Mouse (Mus musculus): ENCODE data around the gene Zfp131. TPM values are rescaled to one million over a fixed set of nuclear protein-coding genes. Genes with fewer than 3 reads are reported as not detected.

The Zfp131 gene
- polyA plus RNA-seq, 1 experiment from 2014 or later = 47.9 TPM

DNA sequence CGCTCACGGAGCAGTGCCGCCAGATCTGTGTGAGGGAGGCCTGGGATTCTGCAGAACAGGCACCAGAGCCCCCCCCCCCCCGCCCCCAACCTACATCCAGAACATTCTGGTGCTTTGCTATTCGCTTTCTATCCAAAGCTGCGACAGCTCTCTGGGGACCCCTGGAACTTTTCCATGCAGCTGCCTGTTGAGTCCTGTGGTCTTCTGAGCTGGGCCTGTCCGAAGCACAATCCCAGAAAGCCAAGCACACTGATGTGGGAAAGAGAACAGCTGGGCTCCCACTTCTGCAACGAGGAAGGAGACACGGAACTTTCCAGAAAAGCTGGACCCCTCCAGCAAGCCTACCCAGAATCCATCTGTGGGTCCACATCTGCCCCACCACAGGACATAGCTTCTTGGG, 19.3 kb upstream of the Zfp131 start:
- ATAC-seq (ENCODE audit: insufficient number of reproducible peaks, low FRiP score, low TSS enrichment, low read depth) (no peak), DNase-seq (ENCODE audit: low spot score) (no peak)
- Histone ChIP-seq H3K9me3 (ENCODE audit: control insufficient read depth, low read length) (no peaks in the 10 kb centered on the region), H3K27ac (replicated peaks; ENCODE audit: low read depth, low read length) (no peak overlapping the region), H3K4me2 (ENCODE audit: low read depth, severe bottlenecking) (no peak overlapping the region), H3K4me3 (ENCODE audit: low read depth, low read length) (no peak overlapping the region), H3K9ac (ENCODE audit: low read length) (no peak overlapping the region), H3K27me3 (ENCODE audit: control insufficient read depth, insufficient read depth, low read length) (no peaks in the 10 kb centered on the region), H3K36me3 (ENCODE audit: control insufficient read depth, insufficient read depth, low read length) (no peaks in the 10 kb centered on the region), H3K4me1 (ENCODE audit: control insufficient read depth, insufficient read depth, low read length) (no peaks in the 10 kb centered on the region)
- WGBS = 84% methylated on average over 9 of the region's 9 CpGs

DNA sequence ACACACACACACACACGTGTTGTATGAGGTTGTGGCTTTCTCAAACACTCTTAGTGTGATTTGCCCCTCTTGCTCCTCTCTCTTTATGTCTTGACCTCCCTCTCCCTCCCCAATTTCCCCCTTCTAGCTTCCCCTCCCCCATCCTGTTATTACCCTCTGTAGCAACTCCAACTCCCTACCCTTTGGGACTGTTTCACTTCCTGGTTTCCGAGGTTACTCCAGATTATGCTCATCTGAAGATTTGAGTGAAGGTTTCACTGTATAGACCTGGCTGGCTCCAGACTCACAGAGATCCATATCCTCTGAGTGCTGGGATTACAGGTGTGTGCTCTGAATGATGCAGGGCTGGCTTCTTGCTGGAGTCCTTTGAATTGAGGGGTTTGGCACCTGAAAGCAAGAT, 18.2 kb upstream of the Zfp131 start:
- DNase-seq (ENCODE audit: low spot score) (no peak), ATAC-seq (ENCODE audit: insufficient number of reproducible peaks, low FRiP score, low TSS enrichment, low read depth) (no peak)
- 76% methylated on average over 2 of the region's 2 CpGs for WGBS
- no peaks in the 10 kb centered on the region for H3K4me1 ChIP-seq (ENCODE audit: control insufficient read depth, insufficient read depth, low read length)
- H3K4me3 ChIP-seq (ENCODE audit: low read depth, low read length) = no peak overlapping the region
- no peak overlapping the region for H3K4me2 ChIP-seq (ENCODE audit: low read depth, severe bottlenecking)
- no peak overlapping the region for H3K27ac ChIP-seq (replicated peaks; ENCODE audit: low read depth, low read length)
- H3K27me3 ChIP-seq (ENCODE audit: control insufficient read depth, insufficient read depth, low read length) = no peaks in the 10 kb centered on the region
- H3K9ac ChIP-seq (ENCODE audit: low read length) = no peak overlapping the region
- no peaks in the 10 kb centered on the region for H3K9me3 ChIP-seq (ENCODE audit: control insufficient read depth, low read length)
- no peaks in the 10 kb centered on the region for H3K36me3 ChIP-seq (ENCODE audit: control insufficient read depth, insufficient read depth, low read length)

DNA sequence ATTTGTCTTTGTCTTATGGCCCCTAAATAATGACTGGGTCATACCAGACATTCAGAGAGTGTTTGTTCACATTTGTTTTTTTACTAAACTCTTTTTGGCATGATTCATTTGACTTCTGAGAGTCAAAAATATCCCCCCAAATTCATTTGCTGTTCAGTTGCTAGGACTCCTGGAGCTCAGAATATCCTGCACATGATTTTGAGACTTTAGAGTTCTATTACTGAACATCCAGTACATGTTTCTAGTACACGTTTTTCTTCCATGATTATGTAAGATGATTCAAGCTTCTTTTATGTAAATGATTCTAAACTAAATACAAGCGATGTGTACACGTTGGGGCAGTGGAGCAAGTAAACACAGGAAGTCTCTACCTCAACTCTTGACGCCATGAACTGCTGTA, 7.0 kb upstream of the Zfp131 start:
- WGBS = 74% methylated on average over 4 of the region's 4 CpGs
- Histone ChIP-seq H3K4me1 (ENCODE audit: control insufficient read depth, insufficient read depth, low read length) (no peaks in the 10 kb centered on the region), H3K36me3 (ENCODE audit: control insufficient read depth, insufficient read depth, low read length) (no peaks in the 10 kb centered on the region), H3K9ac (ENCODE audit: low read length) (no peak overlapping the region), H3K4me3 (ENCODE audit: low read depth, low read length) (no peak overlapping the region), H3K4me2 (ENCODE audit: low read depth, severe bottlenecking) (no peak overlapping the region), H3K27ac (replicated peaks; ENCODE audit: low read depth, low read length) (no peak overlapping the region), H3K27me3 (ENCODE audit: control insufficient read depth, insufficient read depth, low read length) (no peaks in the 10 kb centered on the region), H3K9me3 (ENCODE audit: control insufficient read depth, low read length) (no peaks in the 10 kb centered on the region)
- DNase-seq (ENCODE audit: low spot score) (no peak), ATAC-seq (ENCODE audit: insufficient number of reproducible peaks, low FRiP score, low TSS enrichment, low read depth) (no peak)

DNA sequence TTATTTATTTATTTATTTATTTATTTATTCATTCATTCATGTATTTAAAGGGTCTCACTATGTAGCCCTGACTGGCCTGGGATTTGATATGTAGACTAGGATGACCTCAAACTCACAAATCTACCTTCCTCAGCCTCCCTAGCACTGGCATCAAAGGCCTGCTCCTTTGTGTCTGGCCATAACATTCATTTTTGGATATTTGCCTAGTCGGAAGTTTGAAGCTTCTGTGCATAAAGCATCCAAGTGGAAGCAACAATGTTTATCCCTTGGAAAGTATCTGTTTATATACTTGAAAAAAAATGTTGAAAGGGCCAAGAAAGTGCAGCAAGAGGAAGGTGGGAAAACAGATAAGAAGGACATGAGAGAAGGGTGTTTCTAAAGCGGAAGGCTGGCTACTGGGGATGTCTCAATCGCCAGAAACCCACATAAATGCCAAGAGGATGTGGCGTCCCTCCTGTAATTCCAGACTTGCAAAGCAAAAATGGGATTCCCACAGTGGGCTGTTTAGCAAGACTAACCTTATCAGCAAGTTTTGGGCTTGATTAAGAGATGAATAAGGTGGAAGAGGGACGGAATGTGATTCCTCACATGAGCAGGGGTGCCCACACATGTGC, 2.2 kb upstream of the Zfp131 start:
- Histone ChIP-seq H3K27me3 (ENCODE audit: control insufficient read depth, insufficient read depth, low read length) (no peaks in the 10 kb centered on the region), H3K36me3 (ENCODE audit: control insufficient read depth, insufficient read depth, low read length) (0 out of 2 replicates have a peak, but pooled peaks cover 2% of the 10 kb centered on the region), H3K9me3 (ENCODE audit: control insufficient read depth, low read length) (no peaks in the 10 kb centered on the region), H3K4me2 (ENCODE audit: low read depth, severe bottlenecking) (no peak overlapping the region), H3K27ac (replicated peaks; ENCODE audit: low read depth, low read length) (no peak overlapping the region), H3K4me3 (ENCODE audit: low read depth, low read length) (no peak overlapping the region), H3K4me1 (ENCODE audit: control insufficient read depth, insufficient read depth, low read length) (0 out of 2 replicates have a peak, but pooled peaks cover 3% of the 10 kb centered on the region), H3K9ac (ENCODE audit: low read length) (no peak overlapping the region)
- no peak for ATAC-seq (ENCODE audit: insufficient number of reproducible peaks, low FRiP score, low TSS enrichment, low read depth)
- 84% methylated on average over 5 of the region's 5 CpGs for WGBS
- DNase-seq (ENCODE audit: low spot score) = no peak

DNA sequence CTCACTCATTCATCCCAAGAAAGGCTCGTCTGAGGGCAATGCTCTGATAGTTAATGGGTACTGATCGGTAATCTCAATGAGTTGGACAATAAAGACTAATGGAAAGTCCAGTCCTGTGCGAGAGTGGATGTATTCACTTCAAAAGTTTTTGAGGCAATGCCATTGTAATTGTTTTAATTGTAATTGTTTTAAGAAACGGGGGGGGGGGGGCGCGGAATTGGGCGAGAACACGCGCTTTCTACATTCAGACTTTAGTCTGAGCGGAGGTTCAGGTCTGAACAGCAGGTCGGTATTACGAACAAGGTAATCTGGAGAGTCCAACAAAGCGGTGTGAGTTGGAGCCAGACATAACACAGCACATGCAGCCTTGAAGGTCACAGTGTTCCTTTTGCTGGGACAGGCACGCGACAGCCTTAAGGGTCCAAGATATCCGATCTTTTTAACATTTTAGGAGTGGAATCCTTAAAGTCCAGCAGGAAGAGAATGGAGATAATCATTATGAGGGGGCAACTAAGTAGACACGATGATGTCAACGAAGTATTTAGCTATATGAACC, 969 bp upstream of the Zfp131 start:
- 5% methylated on average over 18 of the region's 18 CpGs for WGBS
- Histone ChIP-seq H3K4me3 (ENCODE audit: low read depth, low read length) (peak overlapping the region; percentile 80), H3K9ac (ENCODE audit: low read length) (peak overlapping the region; percentile 92), H3K27me3 (ENCODE audit: control insufficient read depth, insufficient read depth, low read length) (no peaks in the 10 kb centered on the region), H3K4me2 (ENCODE audit: low read depth, severe bottlenecking) (peak overlapping the region; percentile 72), H3K36me3 (ENCODE audit: control insufficient read depth, insufficient read depth, low read length) (0 out of 2 replicates have a peak, but pooled peaks cover 3% of the 10 kb centered on the region), H3K4me1 (ENCODE audit: control insufficient read depth, insufficient read depth, low read length) (0 out of 2 replicates have a peak, but pooled peaks cover 3% of the 10 kb centered on the region), H3K9me3 (ENCODE audit: control insufficient read depth, low read length) (no peaks in the 10 kb centered on the region), H3K27ac (replicated peaks; ENCODE audit: low read depth, low read length) (peak overlapping the region; percentile 92; the same call in 1 of the 2 replicates)
- DNase-seq (ENCODE audit: low spot score) = peak; percentile 49
- no peak for ATAC-seq (ENCODE audit: insufficient number of reproducible peaks, low FRiP score, low TSS enrichment, low read depth)

DNA sequence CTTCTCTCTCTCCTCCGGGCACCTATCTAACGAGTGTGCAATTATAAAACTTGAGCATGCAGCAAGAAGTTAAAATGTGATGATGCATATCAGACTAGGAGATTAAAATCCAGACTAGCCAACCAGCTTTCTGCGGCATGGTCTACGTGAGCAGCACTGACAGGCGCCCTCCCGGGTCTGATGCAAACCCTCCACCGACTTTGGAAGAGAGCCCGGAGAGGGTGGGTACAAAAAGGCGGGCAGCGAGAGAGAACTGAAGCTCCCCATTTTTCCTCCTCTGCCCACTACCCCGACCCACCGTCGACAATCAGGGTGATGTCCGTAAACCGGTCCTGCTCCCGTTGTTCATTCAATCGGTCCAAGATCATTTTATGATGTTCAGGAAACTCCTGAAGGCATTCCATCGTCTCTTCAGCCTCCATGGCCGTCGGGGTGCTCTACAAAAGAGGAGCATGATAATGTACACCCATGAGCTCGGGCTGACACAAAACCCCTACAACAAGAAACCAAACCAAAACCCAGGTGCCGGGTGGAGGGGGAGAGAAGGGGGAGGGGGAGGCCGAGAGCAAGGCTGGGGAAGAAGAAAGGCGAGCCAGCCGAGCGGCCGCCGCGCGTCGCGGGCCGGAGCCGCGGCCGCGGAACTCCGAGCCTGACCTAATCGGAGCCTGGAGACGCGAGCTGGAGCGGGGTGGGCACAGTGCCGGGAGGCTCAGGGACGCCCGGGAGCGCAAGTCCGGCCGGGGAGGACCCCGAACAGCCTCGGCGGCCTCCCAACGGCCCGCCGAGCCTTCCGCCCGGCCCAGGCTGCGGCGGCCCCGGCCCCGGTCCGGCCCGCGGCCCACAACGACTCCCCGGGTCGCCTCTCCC, 605 bp downstream of the Zfp131 start:
- peak; percentile 51; the same call in 1 of the 2 replicates for ATAC-seq (ENCODE audit: insufficient number of reproducible peaks, low FRiP score, low TSS enrichment, low read depth)

DNA sequence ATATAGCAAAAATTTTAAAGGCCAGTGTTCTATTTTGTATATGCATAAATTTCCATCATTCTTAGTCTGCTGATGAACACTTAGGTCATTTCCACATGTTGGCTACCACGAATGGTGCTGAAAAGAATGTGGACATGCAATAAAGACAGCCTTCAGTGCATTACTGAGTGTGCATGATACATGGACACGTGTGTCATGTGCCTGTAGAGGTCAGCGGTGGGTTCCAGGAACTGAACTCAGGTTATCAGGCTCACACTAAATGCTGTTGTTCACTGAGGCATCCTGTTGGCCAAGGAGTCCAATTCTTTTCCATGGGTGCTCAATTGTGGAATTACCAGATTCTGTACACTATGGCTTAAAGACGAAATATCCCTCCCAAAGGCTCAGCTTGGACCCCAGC, 7.1 kb downstream of the Zfp131 start:
- DNase-seq (ENCODE audit: low spot score) = no peak
- no peaks in the 10 kb centered on the region for H3K9me3 ChIP-seq (ENCODE audit: control insufficient read depth, low read length)
- H3K4me3 ChIP-seq (ENCODE audit: low read depth, low read length) = no peak overlapping the region
- WGBS = 88% methylated on average over 4 of the region's 4 CpGs
- ATAC-seq (ENCODE audit: insufficient number of reproducible peaks, low FRiP score, low TSS enrichment, low read depth) = no peak
- peaks cover 15% of the 10 kb centered on the region for H3K36me3 ChIP-seq (ENCODE audit: control insufficient read depth, insufficient read depth, low read length)
- no peak overlapping the region for H3K4me2 ChIP-seq (ENCODE audit: low read depth, severe bottlenecking)
- H3K27ac ChIP-seq (replicated peaks; ENCODE audit: low read depth, low read length) = no peak overlapping the region
- H3K4me1 ChIP-seq (ENCODE audit: control insufficient read depth, insufficient read depth, low read length) = no peaks in the 10 kb centered on the region
- no peaks in the 10 kb centered on the region for H3K27me3 ChIP-seq (ENCODE audit: control insufficient read depth, insufficient read depth, low read length)
- no peak overlapping the region for H3K9ac ChIP-seq (ENCODE audit: low read length)

More for the DNA sequence above, 605 bp downstream of the Zfp131 start:
- DNase-seq (ENCODE audit: low spot score) = peak; percentile 42
- Histone ChIP-seq H3K9me3 (ENCODE audit: control insufficient read depth, low read length) (no peaks in the 10 kb centered on the region), H3K4me2 (ENCODE audit: low read depth, severe bottlenecking) (peak overlapping the region; percentile 67), H3K27ac (replicated peaks; ENCODE audit: low read depth, low read length) (peak overlapping the region; percentile 92), H3K27me3 (ENCODE audit: control insufficient read depth, insufficient read depth, low read length) (no peaks in the 10 kb centered on the region), H3K36me3 (ENCODE audit: control insufficient read depth, insufficient read depth, low read length) (0 out of 2 replicates have a peak, but pooled peaks cover 4% of the 10 kb centered on the region), H3K4me3 (ENCODE audit: low read depth, low read length) (peak overlapping the region; percentile 80), H3K9ac (ENCODE audit: low read length) (peak overlapping the region; percentile 92), H3K4me1 (ENCODE audit: control insufficient read depth, insufficient read depth, low read length) (0 out of 2 replicates have a peak, but pooled peaks cover 3% of the 10 kb centered on the region)
- 2% methylated on average over 51 of the region's 66 CpGs for WGBS

DNA sequence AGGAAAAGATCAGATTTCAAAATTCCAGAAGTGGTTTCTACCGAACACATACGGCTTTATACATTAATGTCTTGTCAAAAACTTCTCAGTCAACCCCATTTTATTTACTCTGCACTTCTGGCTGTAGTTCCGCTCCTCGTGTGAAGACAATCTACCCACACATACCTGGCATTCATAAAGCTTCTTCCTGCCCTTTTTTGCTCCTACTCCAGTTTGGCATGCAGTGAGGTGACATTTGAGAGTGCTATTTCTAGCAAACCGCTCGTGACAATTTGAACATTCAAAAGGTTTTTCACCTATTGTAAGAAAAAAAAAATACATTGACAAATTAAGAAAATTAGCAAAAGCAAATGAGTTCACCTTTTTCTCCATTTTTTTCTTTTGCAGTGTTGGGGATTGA, 22.1 kb downstream of the Zfp131 start:
- Histone ChIP-seq H3K4me3 (ENCODE audit: low read depth, low read length) (no peak overlapping the region), H3K4me2 (ENCODE audit: low read depth, severe bottlenecking) (no peak overlapping the region), H3K9me3 (ENCODE audit: control insufficient read depth, low read length) (no peaks in the 10 kb centered on the region), H3K27ac (replicated peaks; ENCODE audit: low read depth, low read length) (no peak overlapping the region), H3K27me3 (ENCODE audit: control insufficient read depth, insufficient read depth, low read length) (no peaks in the 10 kb centered on the region), H3K9ac (ENCODE audit: low read length) (no peak overlapping the region), H3K4me1 (ENCODE audit: control insufficient read depth, insufficient read depth, low read length) (no peaks in the 10 kb centered on the region), H3K36me3 (ENCODE audit: control insufficient read depth, insufficient read depth, low read length) (peaks cover 15% of the 10 kb centered on the region; the same call in 1 of the 2 replicates)
- WGBS = 87% methylated on average over 6 of the region's 6 CpGs
- ATAC-seq (ENCODE audit: insufficient number of reproducible peaks, low FRiP score, low TSS enrichment, low read depth) (no peak), DNase-seq (ENCODE audit: low spot score) (no peak)

Data from limb, embryonic 11.5 days (tissue).